Mouse (Mus musculus): ENCODE data around the gene Pik3r5. TPM values are rescaled to one million over a fixed set of nuclear protein-coding genes. Genes with fewer than 3 reads are reported as not detected.
A peak's percentile ranks its signal among the peaks of the same experiment; 100 is the strongest.

The Pik3r5 gene
- polyA plus RNA-seq, 1 experiment from 2014 or later, result 1.5 TPM

- Histone ChIP-seq H3K27ac (ENCODE audit: low read depth, low read length) (no peak overlapping the region), H3K36me3 (ENCODE audit: control insufficient read depth, insufficient read depth, low read length) (no peaks in the 10 kb centered on the region), H3K4me1 (ENCODE audit: control insufficient read depth, insufficient read depth, low read length) (peaks cover 8% of the 10 kb centered on the region), H3K9ac (ENCODE audit: low read depth, low read length) (peak overlapping the region; percentile 51; the same call in 1 of the 2 replicates), H3K4me2 (replicated peaks; ENCODE audit: low read depth, low read length) (peak overlapping the region; percentile 98), H3K4me3 (ENCODE audit: low read length) (peak overlapping the region; percentile 48), H3K9me3 (ENCODE audit: control insufficient read depth, low read length) (no peaks in the 10 kb centered on the region), H3K27me3 (ENCODE audit: control insufficient read depth, insufficient read depth, low read length) (peaks cover 73% of the 10 kb centered on the region)
- peak; percentile 48; the same call in 1 of the 2 replicates for ATAC-seq (ENCODE audit: low FRiP score, low TSS enrichment)
- WGBS, result 1% methylated on average over 46 of the region's 47 CpGs
Observed at GRCm38 (mm10) chr11:68399548-68400020, 32.3 kb upstream of the Pik3r5 start.

GRCm38 (mm10) chr11:68400021-68400671, 31.8 kb upstream of the Pik3r5 start:
- Histone ChIP-seq H3K4me2 (replicated peaks; ENCODE audit: low read depth, low read length) (peak overlapping the region; percentile 98), H3K36me3 (ENCODE audit: control insufficient read depth, insufficient read depth, low read length) (no peaks in the 10 kb centered on the region), H3K27me3 (ENCODE audit: control insufficient read depth, insufficient read depth, low read length) (peaks cover 72% of the 10 kb centered on the region), H3K9ac (ENCODE audit: low read depth, low read length) (peak overlapping the region; percentile 51), H3K9me3 (ENCODE audit: control insufficient read depth, low read length) (no peaks in the 10 kb centered on the region), H3K4me1 (ENCODE audit: control insufficient read depth, insufficient read depth, low read length) (peaks cover 8% of the 10 kb centered on the region), H3K4me3 (ENCODE audit: low read length) (peak overlapping the region; percentile 48), H3K27ac (ENCODE audit: low read depth, low read length) (no peak overlapping the region)
- peak; percentile 76 for ATAC-seq (ENCODE audit: low FRiP score, low TSS enrichment)
- under 1% methylated on average over 49 of the region's 57 CpGs for WGBS

DNA sequence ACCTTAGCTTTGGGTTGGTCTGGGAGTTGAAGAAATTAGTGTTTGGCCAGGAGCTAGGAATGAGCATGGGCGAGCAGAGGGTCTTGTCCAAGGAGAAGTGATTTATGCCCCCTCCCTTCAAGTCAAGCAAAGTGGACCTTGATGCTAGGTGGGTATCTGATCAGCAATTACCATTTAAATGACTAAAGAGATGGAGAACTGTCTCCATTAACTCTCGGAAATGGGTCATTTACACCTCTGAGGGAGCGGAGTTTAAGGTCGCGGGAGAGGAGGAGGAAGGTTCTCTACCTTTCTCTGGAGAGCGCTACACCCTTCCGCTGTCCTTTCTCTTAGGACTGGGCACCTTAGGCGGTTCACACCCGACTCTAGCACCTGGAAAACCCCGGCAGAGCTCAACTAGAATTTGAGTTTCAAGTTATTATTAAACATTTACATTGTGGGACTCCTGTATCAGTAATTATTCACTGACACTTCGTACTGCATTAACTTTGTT, 31.1 kb upstream of the Pik3r5 start, which contains the start of gene Ntn1:
Gene Ntn1, minus strand, starts transcription at position 97 of the 493 bp plus-strand sequence.
- H3K9me3 ChIP-seq (ENCODE audit: control insufficient read depth, low read length), result no peaks in the 10 kb centered on the region
- H3K4me2 ChIP-seq (replicated peaks; ENCODE audit: low read depth, low read length), result peak within 1 kb of the TSS; percentile 98
- H3K36me3 ChIP-seq (ENCODE audit: control insufficient read depth, insufficient read depth, low read length), result no peaks in the 10 kb centered on the region
- H3K9ac ChIP-seq (ENCODE audit: low read depth, low read length), result peak within 1 kb of the TSS; percentile 51
- H3K4me3 ChIP-seq (ENCODE audit: low read length), result peak within 1 kb of the TSS; percentile 48
- 6% methylated on average over 11 of the region's 11 CpGs for WGBS
- H3K4me1 ChIP-seq (ENCODE audit: control insufficient read depth, insufficient read depth, low read length), result peaks cover 4% of the 10 kb centered on the region
- peaks cover 68% of the 10 kb centered on the region for H3K27me3 ChIP-seq (ENCODE audit: control insufficient read depth, insufficient read depth, low read length)
- no peak within 1 kb of the TSS for H3K27ac ChIP-seq (ENCODE audit: low read depth, low read length)
- no peak for ATAC-seq (ENCODE audit: low FRiP score, low TSS enrichment)

- Histone ChIP-seq H3K27me3 (ENCODE audit: control insufficient read depth, insufficient read depth, low read length) (peaks cover 61% of the 10 kb centered on the region), H3K4me1 (ENCODE audit: control insufficient read depth, insufficient read depth, low read length) (peaks cover 4% of the 10 kb centered on the region), H3K9ac (ENCODE audit: low read depth, low read length) (no peak overlapping the region), H3K9me3 (ENCODE audit: control insufficient read depth, low read length) (no peaks in the 10 kb centered on the region), H3K36me3 (ENCODE audit: control insufficient read depth, insufficient read depth, low read length) (no peaks in the 10 kb centered on the region), H3K4me3 (ENCODE audit: low read length) (no peak overlapping the region), H3K4me2 (replicated peaks; ENCODE audit: low read depth, low read length) (no peak overlapping the region), H3K27ac (ENCODE audit: low read depth, low read length) (no peak overlapping the region)
- ATAC-seq (ENCODE audit: low FRiP score, low TSS enrichment), result no peak
- 30% methylated on average over 5 of the region's 5 CpGs for WGBS
Observed at GRCm38 (mm10) chr11:68401428-68401827, 30.5 kb upstream of the Pik3r5 start.

DNA sequence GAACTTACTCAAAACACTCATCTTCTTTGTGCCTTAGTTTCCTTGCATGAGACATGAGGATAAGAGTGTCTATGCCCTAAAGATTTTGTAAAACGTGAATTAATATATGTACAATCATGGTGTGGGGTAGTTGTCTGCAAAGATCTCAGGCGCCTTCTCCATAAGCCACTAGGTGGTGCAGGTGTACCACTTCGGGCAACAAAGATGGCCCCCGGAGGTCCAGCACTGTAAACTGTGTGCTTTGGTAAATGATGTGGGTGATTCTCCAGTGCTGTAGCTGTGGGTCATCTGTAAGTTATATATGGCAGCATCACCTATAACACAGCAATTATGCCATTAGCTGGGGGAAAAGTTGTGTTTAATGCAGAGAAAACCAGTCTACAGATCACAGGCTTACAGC, 27.7 kb upstream of the Pik3r5 start:
- Histone ChIP-seq H3K9ac (ENCODE audit: low read depth, low read length) (no peak overlapping the region), H3K4me3 (ENCODE audit: low read length) (no peak overlapping the region), H3K9me3 (ENCODE audit: control insufficient read depth, low read length) (no peaks in the 10 kb centered on the region), H3K27me3 (ENCODE audit: control insufficient read depth, insufficient read depth, low read length) (peaks cover 35% of the 10 kb centered on the region), H3K4me2 (replicated peaks; ENCODE audit: low read depth, low read length) (no peak overlapping the region), H3K27ac (ENCODE audit: low read depth, low read length) (no peak overlapping the region), H3K36me3 (ENCODE audit: control insufficient read depth, insufficient read depth, low read length) (no peaks in the 10 kb centered on the region), H3K4me1 (ENCODE audit: control insufficient read depth, insufficient read depth, low read length) (peaks cover 4% of the 10 kb centered on the region)
- ATAC-seq (ENCODE audit: low FRiP score, low TSS enrichment), result no peak
- 62% methylated on average over 4 of the region's 4 CpGs for WGBS

- H3K27me3 ChIP-seq (ENCODE audit: control insufficient read depth, insufficient read depth, low read length), result peaks cover 22% of the 10 kb centered on the region; the same call in 1 of the 2 replicates
- H3K9ac ChIP-seq (ENCODE audit: low read depth, low read length), result no peak overlapping the region
- H3K9me3 ChIP-seq (ENCODE audit: control insufficient read depth, low read length), result no peaks in the 10 kb centered on the region
- no peak for ATAC-seq (ENCODE audit: low FRiP score, low TSS enrichment)
- H3K4me1 ChIP-seq (ENCODE audit: control insufficient read depth, insufficient read depth, low read length), result no peaks in the 10 kb centered on the region
- H3K4me3 ChIP-seq (ENCODE audit: low read length), result no peak overlapping the region
- 89% methylated on average over 8 of the region's 8 CpGs for whole genome bisulfite sequencing
- H3K27ac ChIP-seq (ENCODE audit: low read depth, low read length), result no peak overlapping the region
- no peak overlapping the region for H3K4me2 ChIP-seq (replicated peaks; ENCODE audit: low read depth, low read length)
- H3K36me3 ChIP-seq (ENCODE audit: control insufficient read depth, insufficient read depth, low read length), result no peaks in the 10 kb centered on the region
Observed at GRCm38 (mm10) chr11:68405576-68405975, 26.3 kb upstream of the Pik3r5 start.

DNA sequence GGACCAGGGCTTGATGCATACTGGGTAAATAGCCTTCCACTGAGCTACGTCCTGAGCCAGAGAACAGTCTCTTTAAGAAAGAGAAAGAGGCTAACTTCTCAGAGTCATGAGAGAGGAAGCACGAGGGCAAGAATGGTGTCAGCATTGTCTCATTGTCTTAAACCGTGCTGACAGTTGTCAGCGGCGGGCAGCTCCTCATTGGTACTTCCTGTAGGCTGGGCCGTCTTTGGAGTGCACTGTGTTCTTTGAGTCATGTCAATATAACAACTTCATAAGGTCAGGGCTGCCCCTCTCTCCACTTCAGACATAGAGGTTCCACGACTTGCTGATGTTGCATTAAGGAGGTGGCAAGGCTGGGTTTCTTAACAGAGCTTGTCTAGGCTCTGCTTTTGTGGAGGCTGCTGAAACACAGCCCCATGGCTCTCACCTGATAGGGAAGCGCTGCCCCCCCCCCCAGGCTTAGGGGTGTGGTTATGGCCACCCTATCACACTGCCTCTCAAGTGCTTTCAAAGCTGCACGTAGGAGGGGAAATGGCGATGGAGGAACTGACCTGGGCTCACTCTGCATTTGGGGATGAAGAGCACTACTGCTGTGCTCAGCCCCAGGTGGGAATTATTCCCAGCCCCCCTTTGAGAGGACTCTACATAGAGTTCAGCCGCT, 24.5 kb upstream of the Pik3r5 start:
- no peak for ATAC-seq (ENCODE audit: low FRiP score, low TSS enrichment)
- Histone ChIP-seq H3K4me2 (replicated peaks; ENCODE audit: low read depth, low read length) (no peak overlapping the region), H3K36me3 (ENCODE audit: control insufficient read depth, insufficient read depth, low read length) (no peaks in the 10 kb centered on the region), H3K4me1 (ENCODE audit: control insufficient read depth, insufficient read depth, low read length) (no peaks in the 10 kb centered on the region), H3K27ac (ENCODE audit: low read depth, low read length) (no peak overlapping the region), H3K9ac (ENCODE audit: low read depth, low read length) (no peak overlapping the region), H3K9me3 (ENCODE audit: control insufficient read depth, low read length) (no peaks in the 10 kb centered on the region), H3K27me3 (ENCODE audit: control insufficient read depth, insufficient read depth, low read length) (peaks cover 6% of the 10 kb centered on the region; the same call in 1 of the 2 replicates), H3K4me3 (ENCODE audit: low read length) (no peak overlapping the region)
- 69% methylated on average over 11 of the region's 11 CpGs for WGBS

DNA sequence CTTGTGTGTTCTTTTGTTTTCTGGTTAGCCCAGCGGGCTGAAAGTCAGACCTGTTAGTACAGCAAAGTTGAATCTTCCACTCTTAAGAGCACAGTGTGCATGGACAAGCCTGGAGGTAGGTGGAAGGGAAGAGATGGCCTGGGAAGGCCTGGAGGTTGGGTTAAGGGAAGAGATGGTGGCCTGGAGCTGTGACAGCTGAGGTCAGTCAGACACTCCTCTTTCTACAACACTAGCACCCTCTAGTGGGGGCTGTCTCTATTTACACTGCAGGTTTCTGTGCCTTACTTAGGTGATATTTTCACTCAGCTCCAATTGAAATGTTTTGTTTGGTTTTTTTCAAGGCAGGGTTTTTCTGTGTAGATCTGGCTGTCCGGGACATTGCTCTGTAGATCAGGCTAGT, 23.8 kb upstream of the Pik3r5 start:
- ATAC-seq (ENCODE audit: low FRiP score, low TSS enrichment), result peak; percentile 60; the same call in 1 of the 2 replicates
- Histone ChIP-seq H3K9ac (ENCODE audit: low read depth, low read length) (no peak overlapping the region), H3K9me3 (ENCODE audit: control insufficient read depth, low read length) (no peaks in the 10 kb centered on the region), H3K27me3 (ENCODE audit: control insufficient read depth, insufficient read depth, low read length) (no peaks in the 10 kb centered on the region; the same call in 1 of the 2 replicates), H3K4me1 (ENCODE audit: control insufficient read depth, insufficient read depth, low read length) (no peaks in the 10 kb centered on the region), H3K4me3 (ENCODE audit: low read length) (no peak overlapping the region), H3K4me2 (replicated peaks; ENCODE audit: low read depth, low read length) (no peak overlapping the region), H3K36me3 (ENCODE audit: control insufficient read depth, insufficient read depth, low read length) (no peaks in the 10 kb centered on the region), H3K27ac (ENCODE audit: low read depth, low read length) (no peak overlapping the region)
- 49% methylated on average over 2 of the region's 2 CpGs for WGBS

GRCm38 (mm10) chr11:68417001-68417400, 14.9 kb upstream of the Pik3r5 start:
- no peak overlapping the region for H3K4me3 ChIP-seq (ENCODE audit: low read length)
- H3K4me2 ChIP-seq (replicated peaks; ENCODE audit: low read depth, low read length), result no peak overlapping the region
- ATAC-seq (ENCODE audit: low FRiP score, low TSS enrichment), result no peak
- H3K9ac ChIP-seq (ENCODE audit: low read depth, low read length), result no peak overlapping the region
- no peaks in the 10 kb centered on the region for H3K27me3 ChIP-seq (ENCODE audit: control insufficient read depth, insufficient read depth, low read length)
- no peaks in the 10 kb centered on the region for H3K36me3 ChIP-seq (ENCODE audit: control insufficient read depth, insufficient read depth, low read length)
- WGBS, result 50% methylated on average over 3 of the region's 3 CpGs
- no peaks in the 10 kb centered on the region for H3K9me3 ChIP-seq (ENCODE audit: control insufficient read depth, low read length)
- H3K27ac ChIP-seq (ENCODE audit: low read depth, low read length), result no peak overlapping the region
- no peaks in the 10 kb centered on the region for H3K4me1 ChIP-seq (ENCODE audit: control insufficient read depth, insufficient read depth, low read length)
